Mouse (Mus musculus) olfactory bulb, adult 2 months (tissue): ENCODE results near the gene Rpe. TPM values are rescaled to one million over a fixed set of nuclear protein-coding genes. Genes with fewer than 3 reads are reported as not detected.
"Not testable (repeated sequence)": the region's sequence is repeated elsewhere in the genome, so short reads cannot be mapped to it uniquely, and the experiment has no call there.

Source experiments
- H3K27ac ChIP-seq: fragments of 200-500 bp; 2 replicates; pipeline ENCODE4 v1.5.1; 2012; ENCODE audit warnings: low read depth, low read length; ENCODE audit not compliant: insufficient read depth
- H3K4me1 ChIP-seq: fragments of 200-500 bp; 2 replicates; pipeline ENCODE4 v1.6.1; 2012; ENCODE audit warnings: low read length; ENCODE audit not compliant: control insufficient read depth, insufficient read depth
- H3K4me3 ChIP-seq: fragments of 200-500 bp; 2 replicates; pipeline ENCODE4 v1.5.1; 2012; ENCODE audit warnings: mild to moderate bottlenecking, low read depth, low read length, moderate library complexity; ENCODE audit not compliant: insufficient read depth
- CTCF ChIP-seq: fragments of 200-500 bp; IDR thresholded peaks from 2 replicates; pipeline ENCODE4 v1.5.1; 2012; ENCODE audit warnings: low read depth, mild to moderate bottlenecking, low read length, moderate library complexity; ENCODE audit not compliant: insufficient read depth
- POLR2A ChIP-seq: fragments of 200-500 bp; IDR thresholded peaks from 2 replicates; pipeline ENCODE4 v1.6.1; 2012; ENCODE audit warnings: mild to moderate bottlenecking, low read depth, low read length, moderate library complexity; ENCODE audit not compliant: insufficient read depth
- WGBS: fragments of 180-500 bp; shearing (Covaris S2); methylation state at CpG from one replicate; pipeline ENCODE4 v1.1.7; 2018; 5-methylcytosine and 5-hydroxymethylcytosine counted together
- polyA plus RNA-seq: library from polyadenylated mRNA; stranded (reverse); fragments of >200 nt; gene quantifications from 2 replicates; pipeline ENCODE4 v1.2.4, GENCODE M21; 2012; ENCODE audit warnings: low replicate concordance; ENCODE audit not compliant: missing spikeins, insufficient read depth, insufficient read length

Rpe gene
- polyA plus RNA-seq, 1 experiment = not detected

- WGBS = 41% methylated on average over 1 of the region's 1 CpGs
- no peak overlapping the region for H3K4me3 ChIP-seq
- no peak for TF ChIP-seq POLR2A
- no peak for TF ChIP-seq CTCF
- 0 out of 2 replicates have a peak overlapping the region, but pooled peaks have one; percentile 51 for H3K27ac ChIP-seq
- H3K4me1 ChIP-seq = no peaks in the 10 kb centered on the region
These were observed 8.3 kb upstream of the Rpe start for GRCm38 (mm10) chr1:66692308-66692707.

- TF ChIP-seq POLR2A (no peak), CTCF (no peak)
- Histone ChIP-seq H3K27ac (0 out of 2 replicates have a peak overlapping the region, but pooled peaks have one; percentile 51), H3K4me1 (no peaks in the 10 kb centered on the region), H3K4me3 (no peak overlapping the region)
- 60% methylated on average over 8 of the region's 8 CpGs for WGBS
These were observed 7.7 kb upstream of the Rpe start for GRCm38 (mm10) chr1:66692780-66693392.

GRCm38 (mm10) chr1:66694266-66694665 lies 6.4 kb upstream of the Rpe start:
- no peaks in the 10 kb centered on the region for H3K4me1 ChIP-seq
- TF ChIP-seq CTCF (no peak), POLR2A (no peak)
- H3K27ac ChIP-seq = no peak overlapping the region
- no peak overlapping the region for H3K4me3 ChIP-seq
- 81% methylated on average over 5 of the region's 5 CpGs for WGBS

DNA sequence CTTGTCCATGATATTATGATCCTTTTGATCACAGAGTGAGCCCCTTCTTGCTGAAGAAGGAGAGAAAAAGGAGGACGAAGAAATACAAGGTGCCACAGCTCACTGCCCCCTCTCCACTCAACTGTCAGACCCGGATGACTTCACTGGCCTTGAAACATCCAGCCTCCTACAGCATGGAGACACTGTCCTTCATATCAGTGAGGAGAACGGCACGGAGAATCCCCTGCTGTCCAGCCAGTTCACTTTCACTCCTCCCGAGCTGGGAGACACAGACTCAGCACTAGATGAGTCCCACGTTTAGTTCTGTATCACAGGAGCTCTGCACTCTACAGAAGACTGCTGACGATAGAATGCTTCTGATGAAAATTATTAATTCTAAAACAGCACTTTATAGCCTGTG lies 5.3 kb upstream of the Rpe start:
- TF ChIP-seq CTCF (no peak), POLR2A (no peak)
- H3K27ac ChIP-seq = no peak overlapping the region
- WGBS = 65% methylated on average over 7 of the region's 7 CpGs
- no peaks in the 10 kb centered on the region for H3K4me1 ChIP-seq
- no peak overlapping the region for H3K4me3 ChIP-seq

- 89% methylated on average over 10 of the region's 10 CpGs for WGBS
- not testable (repeated sequence) for H3K4me3 ChIP-seq, H3K27ac ChIP-seq, H3K4me1 ChIP-seq
These were observed 1.0 kb upstream of the Rpe start for GRCm38 (mm10) chr1:66699630-66700029.

- H3K4me1 ChIP-seq = peaks cover 2% of the 10 kb centered on the region; the same call in 1 of the 2 replicates
- peak overlapping the region; percentile 24; the same call in 1 of the 2 replicates for H3K27ac ChIP-seq
- TF ChIP-seq POLR2A = no peak
- no peak for TF ChIP-seq CTCF
- WGBS = 26% methylated on average over 5 of the region's 5 CpGs
- peak overlapping the region; percentile 76 for H3K4me3 ChIP-seq
These were observed 410 bp upstream of the Rpe start for GRCm38 (mm10) chr1:66700149-66700692.

DNA sequence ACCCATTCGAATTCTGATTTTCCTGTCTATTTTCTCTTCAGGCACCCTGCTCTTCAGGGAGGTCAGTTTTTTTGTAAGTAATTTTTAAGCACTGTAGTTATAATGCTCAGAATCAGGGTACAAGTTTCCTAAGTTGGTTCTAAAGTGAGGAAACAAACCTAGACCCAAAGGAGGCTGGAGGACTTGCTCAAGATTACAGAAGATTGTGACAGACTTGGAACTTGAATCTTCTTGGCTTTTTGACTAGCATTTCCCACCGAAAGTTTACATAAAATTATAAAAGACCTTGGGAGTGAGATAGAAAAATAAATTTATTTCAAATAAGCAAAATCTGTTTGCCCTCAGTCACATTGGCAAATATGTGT lies 927 bp downstream of the Rpe start:
- Histone ChIP-seq H3K4me1 (peaks cover 2% of the 10 kb centered on the region; the same call in 1 of the 2 replicates), H3K4me3 (peak overlapping the region; percentile 76), H3K27ac (no peak overlapping the region)
- TF ChIP-seq POLR2A (no peak), CTCF (no peak)
- 25% methylated on average over 2 of the region's 2 CpGs for WGBS

GRCm38 (mm10) chr1:66702623-66703345 lies 2.2 kb downstream of the Rpe start:
- H3K27ac ChIP-seq = no peak overlapping the region
- no peak overlapping the region for H3K4me3 ChIP-seq
- WGBS = 91% methylated on average over 4 of the region's 4 CpGs
- H3K4me1 ChIP-seq = peaks cover 2% of the 10 kb centered on the region; the same call in 1 of the 2 replicates
- TF ChIP-seq POLR2A (no peak), CTCF (no peak)

- 52% methylated on average over 6 of the region's 6 CpGs for WGBS
- H3K4me3 ChIP-seq = no peak overlapping the region
- H3K4me1 ChIP-seq = peaks cover 2% of the 10 kb centered on the region; the same call in 1 of the 2 replicates
- TF ChIP-seq CTCF = no peak
- TF ChIP-seq POLR2A = no peak
- no peak overlapping the region for H3K27ac ChIP-seq
These were observed 3.9 kb downstream of the Rpe start for GRCm38 (mm10) chr1:66704523-66704922.
